Mouse (Mus musculus) heart, adult 18-20 months (tissue): ENCODE data around the gene Snrnp25. TPM values are rescaled to one million over a fixed set of nuclear protein-coding genes. Genes with fewer than 3 reads are reported as not detected.

Source experiments
- DNase-seq, 2 experiments: peaks; one replicate each; pipeline ENCODE4 v3.0.0; 2021 to 2022; ENCODE audit warnings: mixed read lengths in 1 of 2
- long read RNA-seq, 2 experiments: library from polyadenylated mRNA; stranded (forward); transcript quantifications; one replicate each; pipeline ENCODE4 v2.0.0; 2021
- total RNA-seq, 2 experiments: library from RNA; stranded (reverse); gene quantifications; 2 replicates each; pipeline ENCODE4 v1.2.3; 2021

The Snrnp25 gene
- total RNA-seq: 10 to 100 TPM; 11.1 to 12.3 TPM
- long read RNA-seq, experiment 1, transcript Snrnp25-201 (5 exons, 821 nt): major isoform, 7 of 7 reads
- long read RNA-seq, experiment 1, partial matches to known transcripts: 0 of 7 reads
- long read RNA-seq, experiment 1, other reads (novel, unspliced or antisense): 0 of 7 reads
- long read RNA-seq, experiment 2, transcript Snrnp25-201 (5 exons, 821 nt): major isoform, 8 of 8 reads
- long read RNA-seq, experiment 2, partial matches to known transcripts: 0 of 8 reads
- long read RNA-seq, experiment 2, other reads (novel, unspliced or antisense): 0 of 8 reads

DNA sequence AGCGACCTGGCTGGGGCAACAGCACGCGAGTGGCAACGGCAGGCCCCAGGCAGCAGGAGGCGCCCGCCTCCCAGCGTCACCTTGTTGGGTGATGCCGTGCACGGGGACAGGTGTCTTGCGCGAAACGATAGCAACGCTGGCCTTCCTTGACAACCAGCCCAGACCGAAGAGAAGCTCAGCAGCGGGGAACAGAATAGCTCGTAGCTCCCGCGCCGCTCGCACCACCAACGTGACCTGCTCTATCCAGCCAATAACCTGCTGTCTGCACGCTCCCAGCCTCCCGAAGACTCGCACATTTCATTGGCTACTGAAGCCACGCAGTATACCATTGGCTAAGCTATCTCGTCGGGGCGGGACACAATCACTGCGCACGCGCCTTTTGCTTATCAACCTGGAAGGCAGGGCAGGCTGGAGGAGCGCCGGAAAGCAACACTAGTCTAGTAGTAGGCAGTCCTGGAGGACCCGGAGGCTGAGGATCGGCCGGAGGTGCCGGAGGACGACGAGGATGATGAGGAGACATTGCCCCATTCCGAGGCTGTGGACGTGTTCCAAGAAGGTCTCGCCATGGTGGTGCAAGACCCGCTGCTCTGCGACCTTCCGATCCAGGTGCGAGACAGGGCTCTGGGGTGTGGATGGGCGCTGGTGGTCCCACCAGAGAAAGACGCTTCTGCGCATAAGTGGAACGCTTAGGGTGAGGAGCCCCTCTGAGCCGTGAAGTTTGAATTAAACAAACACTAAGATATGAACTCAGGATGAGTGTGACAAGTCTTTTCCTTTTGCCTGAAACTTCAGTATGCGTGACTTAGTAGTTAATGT lies at the start of gene Snrnp25:
Snrnp25 (plus strand) TSS at position 358 of the 816 bp plus-strand sequence.
- peak; percentile 97 to 98 for DNase-seq

DNA sequence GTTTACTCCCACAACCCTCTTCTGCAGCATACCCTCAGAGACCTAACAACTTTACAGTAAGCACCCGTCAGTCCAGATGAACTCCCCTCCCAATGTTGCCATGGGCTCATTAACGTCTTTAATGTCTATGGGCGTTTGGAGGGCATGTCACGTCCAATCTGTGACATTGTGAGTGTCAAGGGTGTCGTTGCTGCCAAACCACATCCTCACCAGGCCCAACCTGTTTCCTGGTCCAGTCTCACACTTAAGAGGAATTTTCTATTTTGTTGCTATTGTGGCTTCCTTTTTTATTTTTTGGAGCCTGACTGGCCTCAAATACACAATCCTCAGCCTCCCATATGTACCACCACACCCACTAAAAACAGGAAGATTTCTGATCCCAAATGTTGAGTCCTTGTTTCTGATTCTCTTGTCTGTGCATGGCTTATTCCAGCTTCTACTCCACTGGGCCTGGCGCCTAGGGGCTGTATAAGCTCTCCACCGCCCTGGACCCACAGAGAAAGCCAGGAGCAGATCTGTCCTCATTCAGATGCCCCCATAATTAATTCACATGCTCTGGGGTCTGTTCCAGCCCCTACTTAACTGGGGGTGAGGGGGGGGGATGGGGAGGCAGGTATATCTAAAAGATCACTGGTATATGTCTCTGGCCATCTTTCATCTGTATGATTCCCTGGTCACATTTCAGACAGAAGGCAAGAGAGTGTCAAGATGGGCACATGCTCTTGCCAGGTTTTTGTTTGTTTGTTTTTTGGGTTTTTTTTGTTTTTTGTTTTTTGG lies 48.2 kb upstream of the Snrnp25 start:
- DNase-seq: no peak

DNA sequence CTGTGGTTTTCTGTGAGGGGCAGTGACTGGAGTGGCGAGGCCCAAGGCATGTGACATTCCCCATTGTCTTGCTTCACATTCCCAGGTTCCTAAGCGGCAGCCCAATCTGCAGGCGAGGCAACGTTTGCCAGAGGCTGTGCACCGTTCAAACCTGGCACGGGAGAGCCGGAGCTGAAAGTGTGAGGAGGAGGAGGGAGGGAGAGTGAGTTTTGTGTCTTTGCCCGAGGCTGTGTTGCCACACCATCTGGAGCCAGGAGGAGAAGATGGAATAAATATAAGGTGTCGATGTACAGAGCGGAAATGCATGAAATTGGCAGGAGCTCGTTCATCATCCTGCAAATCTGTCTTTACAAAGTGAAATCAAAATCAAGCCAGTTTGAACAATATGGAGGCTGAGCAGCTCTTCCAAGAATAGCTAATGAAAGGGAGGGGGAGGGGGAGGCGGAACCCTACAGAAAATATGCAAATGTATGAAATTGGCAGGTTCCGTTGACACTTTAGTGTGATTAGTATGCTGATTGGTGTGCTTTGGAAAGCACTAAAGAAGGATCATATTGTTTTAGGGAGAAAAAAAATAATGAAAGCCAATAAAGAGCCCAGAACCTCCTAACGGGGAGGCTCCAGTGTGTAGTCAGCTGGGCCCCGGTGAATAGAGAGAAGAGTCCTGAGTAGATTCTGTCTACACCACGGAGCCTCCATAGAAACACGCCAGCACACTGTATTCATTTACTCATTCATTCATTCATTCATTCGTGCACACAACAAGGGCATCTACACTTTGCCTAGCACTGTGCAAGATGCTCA lies 47.2 kb upstream of the Snrnp25 start:
- no peak for DNase-seq

DNA sequence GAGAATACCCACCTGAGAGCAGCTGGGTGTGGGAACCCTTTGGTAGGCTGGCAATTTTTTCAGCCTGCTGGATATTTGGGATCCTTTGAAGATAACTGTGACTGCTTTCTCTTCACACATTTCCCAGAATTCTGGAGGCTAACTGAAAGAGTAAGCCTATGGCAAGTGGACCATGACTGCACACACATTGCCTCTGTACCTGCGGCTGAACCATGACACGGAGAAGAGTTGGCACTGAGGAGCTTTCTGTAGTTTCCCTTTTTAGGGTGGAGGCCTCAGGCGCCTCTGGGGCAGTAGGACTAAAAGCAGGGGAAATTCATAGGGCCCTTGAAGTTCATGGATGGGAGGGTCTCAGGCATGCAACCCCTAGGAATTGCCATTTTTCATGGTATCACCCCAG lies 46.0 kb upstream of the Snrnp25 start:
- DNase-seq: no peak

DNA sequence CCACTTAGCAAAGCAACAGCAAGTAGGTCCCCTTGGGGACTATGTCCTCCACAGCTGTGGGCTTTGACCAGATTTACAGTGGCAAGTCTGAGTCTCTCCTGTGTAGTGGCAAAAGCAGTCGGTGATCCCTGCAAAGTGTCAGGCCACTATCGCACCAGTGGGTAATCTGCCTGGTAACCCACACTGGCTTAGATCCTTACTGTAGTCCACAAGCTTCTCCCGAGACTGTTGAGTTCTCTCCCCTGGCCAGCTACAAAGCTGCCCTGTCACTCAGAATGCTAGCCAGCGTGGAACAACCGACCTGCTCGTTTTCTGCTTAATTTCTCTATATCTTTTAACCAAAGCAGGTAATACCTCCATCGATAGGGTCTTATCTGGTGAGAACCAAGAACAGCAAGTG lies 44.9 kb upstream of the Snrnp25 start:
- DNase-seq: no peak

DNA sequence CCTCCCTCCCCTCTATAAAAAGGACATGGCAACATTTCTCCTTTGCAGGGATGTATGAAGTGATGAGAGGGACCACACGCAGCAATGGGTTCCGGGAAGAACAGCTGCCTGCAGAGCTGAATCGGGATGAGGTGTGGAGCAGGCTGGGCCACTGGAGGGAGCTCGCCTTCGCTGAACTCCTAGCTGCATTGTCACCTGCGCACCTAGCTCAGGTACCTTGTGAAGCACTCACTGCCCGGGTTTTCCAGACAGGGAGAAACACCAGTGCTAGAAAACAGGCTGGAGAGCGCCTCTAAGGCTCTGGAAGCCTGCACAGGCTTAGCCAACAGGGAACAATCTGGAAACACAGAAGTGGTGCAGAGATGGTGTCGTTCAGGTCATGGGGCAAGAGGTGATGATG lies 43.7 kb upstream of the Snrnp25 start:
- no peak for DNase-seq

DNA sequence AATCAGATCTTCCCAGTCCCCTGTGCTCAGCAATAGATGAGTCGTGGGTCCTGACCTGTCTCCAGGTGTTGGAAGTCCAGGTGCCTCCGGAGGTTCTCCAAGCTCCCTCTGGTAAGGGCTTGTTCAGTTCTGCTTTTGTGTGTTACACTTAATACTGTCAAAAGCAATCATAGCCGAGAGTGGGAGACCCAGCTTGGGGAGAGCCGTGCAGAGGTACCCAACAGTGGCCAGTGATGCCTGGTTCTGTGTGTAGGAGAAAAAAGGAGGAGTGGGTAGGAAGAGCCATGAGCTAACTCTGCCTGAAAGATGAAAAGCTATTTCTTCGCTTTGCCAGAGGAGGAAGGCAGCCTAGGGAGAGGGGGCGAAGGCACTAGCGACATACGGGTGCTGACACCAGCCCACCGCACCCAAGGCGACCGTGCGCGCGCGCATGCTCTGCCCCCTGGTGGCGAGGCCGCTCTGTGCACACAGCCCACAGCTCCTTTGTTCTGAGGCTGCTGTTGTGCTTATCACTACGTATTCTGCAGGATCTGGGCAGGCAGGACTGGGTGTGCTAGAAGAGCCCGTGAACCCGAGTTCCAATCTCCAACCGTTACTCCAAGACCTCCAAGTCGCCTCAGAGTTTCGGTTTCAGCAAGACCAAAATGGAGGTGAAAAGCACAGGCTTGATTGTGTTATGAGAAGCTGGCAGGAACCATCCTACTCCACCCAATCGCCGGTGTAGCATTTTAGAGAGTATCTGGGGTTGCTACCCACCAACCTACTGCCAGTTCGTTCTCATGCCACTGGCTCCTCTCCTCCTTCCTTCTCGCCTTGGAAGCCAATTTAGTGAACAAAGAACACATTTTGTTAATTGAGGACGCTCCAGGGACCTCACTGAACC lies 43.1 kb upstream of the Snrnp25 start:
- DNase-seq: peak; percentile 35 to 75

DNA sequence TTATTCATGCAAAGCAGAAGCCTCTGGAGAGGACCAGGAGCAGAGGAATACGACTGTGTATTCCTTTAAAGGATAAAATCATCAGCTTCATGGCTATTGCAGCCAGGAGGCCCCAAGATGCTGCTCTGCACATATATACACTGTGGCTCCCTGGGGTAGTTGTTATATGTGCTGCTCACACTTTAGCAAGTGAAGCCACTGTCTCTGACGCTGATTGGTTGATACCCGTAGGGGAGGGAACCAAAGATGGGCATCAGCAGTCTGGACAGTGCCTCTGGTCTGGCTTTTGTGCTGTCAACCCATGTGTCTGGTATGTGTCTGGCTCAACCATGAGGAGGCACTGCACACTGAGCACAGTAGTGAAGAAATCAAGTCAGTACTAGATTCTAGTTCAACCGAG lies 38.5 kb upstream of the Snrnp25 start:
- DNase-seq: no peak

DNA sequence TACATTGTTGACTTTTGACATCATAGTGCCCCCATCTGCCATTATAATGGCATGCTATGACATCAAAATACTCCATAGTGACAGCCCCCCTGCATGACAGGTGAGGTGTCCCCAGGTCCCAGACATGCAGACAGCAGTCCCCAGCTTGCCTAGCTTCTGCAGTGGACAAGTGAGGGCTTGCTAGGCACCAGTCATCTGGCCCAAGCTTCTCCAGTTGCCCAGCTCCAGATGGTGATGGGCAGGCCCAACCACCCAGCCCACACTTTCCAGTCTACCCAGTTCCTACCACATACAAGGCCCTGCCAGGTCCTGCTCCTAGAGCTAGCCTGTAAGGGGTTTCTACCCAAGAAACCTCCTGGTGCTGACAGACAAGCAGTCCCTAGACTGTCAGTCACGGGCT lies 26.7 kb upstream of the Snrnp25 start:
- DNase-seq: no peak

DNA sequence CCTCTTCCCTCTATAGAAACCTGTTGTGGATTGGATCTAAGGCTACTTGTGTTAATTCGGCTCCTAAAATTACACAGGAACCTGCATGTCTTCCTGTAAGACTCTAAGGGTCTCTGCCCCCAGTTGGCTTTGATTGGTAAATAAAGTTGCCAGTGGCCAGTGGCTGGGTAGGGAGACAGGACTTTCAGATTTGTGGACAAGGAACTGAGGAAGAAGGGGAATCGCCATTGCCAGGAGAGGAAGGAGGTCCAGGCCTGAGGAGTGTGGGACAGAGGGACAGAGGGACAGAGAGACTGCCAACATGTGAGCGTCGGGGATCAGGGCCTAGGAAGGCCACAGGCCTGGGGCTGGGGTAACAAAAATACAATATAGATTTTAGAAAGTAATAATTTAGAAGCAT lies 24.0 kb upstream of the Snrnp25 start:
- DNase-seq: no peak

DNA sequence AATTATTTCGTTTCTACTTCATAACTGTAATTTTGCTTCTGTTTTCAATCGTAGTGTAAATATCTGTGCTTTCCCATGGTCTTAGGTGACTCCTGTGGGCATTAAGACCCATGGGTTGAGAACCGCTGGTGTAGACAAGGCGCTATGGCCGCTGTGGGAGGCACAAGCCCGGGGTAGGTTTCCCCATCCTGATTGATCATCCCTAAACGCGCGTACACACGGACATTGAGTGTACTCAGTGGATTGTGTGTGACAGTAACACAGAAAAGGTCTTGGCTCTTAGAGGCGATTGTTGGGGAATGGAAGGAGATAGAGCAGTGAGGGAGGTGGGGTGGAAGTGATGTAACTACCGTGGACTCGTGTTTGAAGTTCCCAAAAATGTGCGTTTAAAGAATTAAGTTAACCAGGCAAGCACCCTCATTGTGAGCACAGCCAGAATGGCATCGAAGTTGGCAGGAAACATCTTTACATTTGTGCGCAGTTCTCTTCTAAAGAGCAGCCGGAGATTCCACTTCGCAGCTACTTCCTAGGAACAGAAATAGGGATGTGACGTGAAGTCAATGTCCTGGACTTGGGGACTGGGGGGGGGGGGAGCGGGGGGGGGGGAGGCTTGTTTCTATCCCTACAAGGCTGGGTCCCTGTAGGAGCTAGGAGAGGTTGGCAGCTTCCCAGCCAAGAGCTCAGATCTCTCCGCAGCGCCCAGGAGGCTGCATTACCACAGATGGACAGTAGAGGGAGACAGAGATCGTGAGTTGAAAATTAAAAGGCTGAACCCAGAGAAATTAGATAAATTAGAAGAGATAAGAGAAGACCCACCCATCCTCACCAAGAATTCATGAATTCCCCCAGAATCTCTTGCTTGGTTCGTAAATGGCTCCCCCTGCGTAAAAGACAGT lies 23.0 kb upstream of the Snrnp25 start:
- peak; percentile 79 to 92 for DNase-seq

DNA sequence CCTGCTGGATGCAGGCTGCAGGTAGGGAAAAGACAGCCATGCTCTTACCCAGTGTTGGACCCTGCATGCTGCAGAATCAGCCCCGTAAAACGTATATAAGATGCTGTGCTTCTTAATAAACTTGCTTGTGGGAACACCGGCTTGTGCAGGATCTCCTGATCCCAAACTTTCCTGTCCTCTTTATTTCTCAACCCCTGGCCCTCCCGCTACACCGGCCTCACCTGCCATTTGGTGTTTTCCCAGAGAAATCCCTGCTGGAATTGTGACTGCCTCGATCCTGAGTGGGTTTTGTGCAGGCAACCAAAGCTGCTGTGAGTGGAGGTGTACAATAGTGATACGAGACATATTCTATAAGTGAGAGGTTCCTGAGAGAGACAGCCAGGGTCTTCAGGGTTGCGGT lies 20.7 kb upstream of the Snrnp25 start:
- DNase-seq: no peak

DNA sequence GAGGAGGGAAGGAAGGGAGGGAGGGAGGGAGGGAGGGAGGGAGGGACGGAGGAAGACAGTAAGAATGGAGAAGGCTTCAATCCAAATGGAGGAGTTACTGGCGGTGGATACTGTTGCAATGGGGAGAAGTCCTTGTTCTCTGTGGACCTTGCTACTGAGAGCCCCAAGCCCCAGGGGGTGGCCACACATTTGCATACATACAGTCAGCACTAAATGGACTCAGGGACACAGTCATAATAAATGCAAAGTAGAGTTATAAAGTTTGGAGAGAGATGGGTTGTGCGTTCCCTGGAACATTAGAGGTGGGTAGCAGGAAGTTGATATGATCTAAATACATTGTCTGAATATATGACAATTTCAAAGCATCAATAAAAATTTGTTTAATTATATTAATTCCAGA lies 19.2 kb upstream of the Snrnp25 start:
- no peak for DNase-seq

DNA sequence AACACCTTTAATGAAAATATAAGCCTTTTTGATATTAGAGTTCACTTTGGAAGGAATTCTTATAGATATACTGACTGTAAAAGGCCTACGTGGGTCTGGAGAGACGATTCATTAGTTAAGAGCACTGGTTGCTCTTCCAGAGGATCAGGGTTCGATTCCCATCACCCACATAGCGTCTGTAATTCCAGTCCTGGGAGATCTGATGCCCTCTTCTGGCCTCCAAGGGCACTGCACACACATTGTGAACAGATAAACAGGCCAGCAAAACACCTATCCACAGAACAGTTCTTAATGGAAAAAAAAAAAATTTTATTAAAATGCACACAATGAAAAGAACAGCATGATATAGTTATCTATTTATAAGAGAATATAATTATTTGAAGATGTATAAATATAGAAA lies 18.0 kb upstream of the Snrnp25 start:
- DNase-seq: no peak

DNA sequence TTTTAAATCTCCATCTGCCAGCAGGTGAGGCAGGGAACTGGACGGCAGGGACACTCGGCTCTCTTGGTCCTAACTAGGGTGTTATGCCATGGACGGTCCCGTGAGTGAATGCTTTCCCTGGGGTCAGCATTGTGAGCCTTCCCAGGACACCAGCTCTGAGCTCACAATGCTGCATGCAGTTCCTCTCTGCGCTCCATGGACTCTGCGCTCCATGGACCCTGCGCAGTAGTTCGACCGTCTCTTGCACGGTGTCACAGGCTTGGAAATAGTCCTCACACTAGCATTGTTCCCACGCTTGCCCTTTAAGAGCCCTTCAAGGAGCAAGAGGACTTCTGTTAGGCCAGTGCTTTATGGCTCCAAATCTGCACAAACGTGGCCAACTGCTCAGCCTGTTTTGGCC lies 16.3 kb upstream of the Snrnp25 start:
- no peak for DNase-seq

DNA sequence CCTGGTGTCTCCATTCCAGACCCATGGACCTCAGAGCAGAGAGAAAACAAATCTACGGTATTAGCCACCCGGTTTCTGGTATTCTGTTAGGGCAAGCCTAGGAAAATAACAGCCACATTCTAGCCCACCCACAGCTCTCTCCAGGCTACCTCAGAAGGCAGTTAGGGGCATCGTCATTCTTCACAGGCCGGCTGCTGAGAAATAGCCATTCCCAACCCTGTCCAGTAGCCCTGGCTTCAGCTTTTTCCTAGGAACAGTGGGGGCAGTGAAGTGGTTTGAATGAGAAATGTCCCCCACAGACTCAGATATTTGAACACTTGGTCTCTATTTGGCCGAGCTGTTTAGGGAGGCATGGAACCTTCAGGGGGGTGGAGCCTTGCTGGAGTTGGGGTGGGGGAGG lies 15.8 kb upstream of the Snrnp25 start:
- no peak for DNase-seq

DNA sequence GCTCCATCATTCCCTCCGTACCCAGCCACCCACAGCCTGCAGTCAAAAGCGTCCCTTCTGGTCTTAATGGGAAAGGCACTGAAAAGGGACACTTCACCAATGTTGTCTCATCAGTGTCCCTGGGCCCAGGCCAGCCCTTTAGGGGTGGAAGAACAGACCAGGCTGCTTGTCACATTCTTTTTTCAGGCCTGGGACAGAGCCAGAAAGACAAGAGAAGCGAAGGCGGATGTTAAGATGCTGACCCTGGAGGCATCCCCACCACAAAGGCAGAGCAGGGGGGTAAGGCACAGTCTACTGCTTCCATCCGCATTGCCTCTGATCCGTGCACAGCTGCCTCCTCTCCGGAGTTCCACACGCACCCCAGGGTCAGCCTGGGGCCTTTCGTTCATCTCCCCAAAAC lies 15.1 kb upstream of the Snrnp25 start:
- no peak for DNase-seq

DNA sequence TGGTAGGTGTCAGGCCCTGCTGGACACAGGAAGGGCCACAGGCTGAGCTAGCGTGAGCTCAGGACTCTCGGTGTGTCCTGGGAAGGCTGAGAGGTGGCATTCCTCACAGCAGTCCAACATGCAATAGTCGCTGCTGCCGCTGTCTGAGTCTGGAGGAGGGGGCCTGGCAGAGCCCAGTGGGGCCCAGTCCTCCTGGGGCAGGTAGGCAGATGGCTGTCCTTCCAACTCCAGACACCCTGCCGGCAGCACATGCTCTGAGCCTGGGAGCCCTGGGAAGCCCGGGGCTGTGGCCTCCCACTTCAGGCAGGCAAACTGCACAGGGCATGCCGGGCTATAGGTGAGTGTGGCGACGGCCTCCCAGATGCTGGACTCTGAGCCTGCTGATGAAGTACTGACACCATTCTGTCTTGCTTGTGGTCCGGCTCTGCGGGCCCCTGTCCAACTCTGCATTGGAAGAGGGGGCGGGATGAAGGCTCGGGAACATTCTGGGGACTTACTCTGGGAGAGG lies 14.6 kb upstream of the Snrnp25 start:
- no peak for DNase-seq

DNA sequence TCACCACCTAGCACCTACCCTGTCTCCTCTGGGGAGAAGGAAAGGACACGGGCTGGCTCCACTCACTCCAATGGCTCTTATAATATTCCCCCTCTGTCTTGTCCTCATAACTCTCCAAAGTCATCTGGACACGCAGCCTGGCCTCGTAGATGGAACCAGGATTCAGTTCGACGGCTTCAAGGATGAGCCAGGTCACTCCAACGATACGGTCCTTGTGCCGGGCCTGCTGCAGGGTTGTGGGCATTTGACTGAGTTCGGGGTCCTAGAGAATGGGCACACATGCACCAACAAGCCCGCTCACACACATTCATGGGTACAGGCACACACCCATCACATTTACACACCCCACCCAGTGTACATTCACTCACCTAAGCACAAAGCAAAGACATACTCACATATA lies 12.1 kb upstream of the Snrnp25 start:
- DNase-seq: no peak

DNA sequence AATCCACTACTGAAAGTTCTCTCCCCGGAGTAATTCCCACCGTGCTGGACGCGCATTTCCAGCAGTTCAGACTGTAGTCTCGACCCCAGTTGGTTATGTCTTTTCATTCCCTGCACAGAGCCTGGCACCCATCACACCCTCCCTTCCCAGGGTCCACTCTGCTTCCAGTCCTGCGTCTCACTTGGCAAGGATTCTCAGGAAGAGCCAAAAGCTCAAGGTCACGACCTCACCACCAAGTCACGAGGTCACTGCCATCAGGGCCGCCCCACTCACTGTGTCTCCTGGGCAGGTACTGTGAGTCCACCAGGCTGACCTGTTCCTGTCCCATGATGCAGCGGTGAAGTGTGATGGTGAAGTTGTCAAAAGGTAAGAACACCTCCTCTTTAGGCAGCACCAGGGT lies 11.1 kb upstream of the Snrnp25 start:
- no peak for DNase-seq
